8 mouse cellular contexts compared by ENCODE assay signal in the genomic region with DNA sequence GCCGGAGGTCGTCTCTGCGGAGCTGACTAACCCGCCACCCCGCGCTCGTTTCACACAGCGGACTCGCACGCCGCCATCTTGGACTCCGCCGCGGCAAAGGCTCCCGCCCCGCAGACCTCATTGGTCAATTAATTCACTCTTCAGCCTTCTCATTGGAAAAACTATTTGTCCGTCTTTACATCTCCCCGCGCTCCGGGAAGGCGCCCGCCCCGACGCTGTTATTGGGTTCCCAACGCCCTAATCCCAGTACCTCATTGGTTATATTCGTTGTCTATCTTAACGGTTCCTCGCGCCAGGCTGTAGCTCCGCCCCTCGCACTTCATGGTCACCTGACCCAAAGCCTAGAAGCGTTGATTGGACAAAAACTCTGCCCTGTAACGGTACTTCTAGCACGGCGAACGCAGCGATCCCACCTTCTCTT. TPM values are rescaled to one million over a fixed set of nuclear protein-coding genes. Genes with fewer than 3 reads are reported as not detected.
DNase-seq lines count a peak whose midpoint lies in the region; ATAC-seq and TF ChIP-seq lines count a peak whose summit lies in the region.

No protein-coding gene starts in this region.

- H3K79me3 ChIP-seq in C2C12 (ENCODE audit: low read depth): peaks cover 45% of the 10 kb centered on the region

- no peak for TF ChIP-seq CTCF in C2C12 (IDR thresholded peaks at IDR 0.05; ENCODE audit: control insufficient read depth, insufficient read depth, insufficient read length)
- no peak for TF ChIP-seq CTCF in liver, adult 2 months (IDR thresholded peaks at IDR 0.05; ENCODE audit: low read depth, low read length)

- H3K27ac ChIP-seq in brown adipose tissue, adult 24 weeks (replicated peaks; ENCODE audit: low read depth, low read length): peak overlapping the region; percentile 93
- H3K27ac ChIP-seq in heart, embryonic 11.5 days (ENCODE audit: low read depth, low read length): peak overlapping the region; percentile 99
- peak overlapping the region; percentile 96 for H3K27ac ChIP-seq in kidney, embryonic 16.5 days (ENCODE audit: low read length)
- peak overlapping the region; percentile 85 for H3K27ac ChIP-seq in liver, adult 2 months (replicated peaks; ENCODE audit: insufficient read depth, low read depth, low read length)
- peak overlapping the region; percentile 96 for H3K27ac ChIP-seq in stomach, embryonic 14.5 days (ENCODE audit: low read length)

- no peaks in the 10 kb centered on the region for H3K27me3 ChIP-seq in C2C12 (ENCODE audit: control insufficient read depth, insufficient read depth, insufficient read length)
- no peaks in the 10 kb centered on the region for H3K27me3 ChIP-seq in heart, embryonic 11.5 days (ENCODE audit: control insufficient read depth, insufficient read depth, low read length)
- H3K27me3 ChIP-seq in kidney, embryonic 16.5 days (ENCODE audit: insufficient read depth, low read length): no peaks in the 10 kb centered on the region
- no peaks in the 10 kb centered on the region for H3K27me3 ChIP-seq in liver, adult 2 months (ENCODE audit: control insufficient read depth, insufficient read depth, low read length)
- H3K27me3 ChIP-seq in stomach, embryonic 14.5 days (ENCODE audit: control insufficient read depth, insufficient read depth, low read length): no peaks in the 10 kb centered on the region

- peak overlapping the region; percentile 89 for H3K4me3 ChIP-seq in C2C12 (ENCODE audit: insufficient read depth, poor library complexity, severe bottlenecking)
- H3K4me3 ChIP-seq in brown adipose tissue, adult 24 weeks (ENCODE audit: insufficient read depth, low read depth, low read length): peak overlapping the region; percentile 85
- H3K4me3 ChIP-seq in heart, embryonic 11.5 days (ENCODE audit: low read depth, low read length): peak overlapping the region; percentile 86
- H3K4me3 ChIP-seq in kidney, embryonic 16.5 days (ENCODE audit: low read length): peak overlapping the region; percentile 99
- H3K4me3 ChIP-seq in liver, adult 2 months (ENCODE audit: insufficient read depth, low read depth, low read length): peak overlapping the region; percentile 87
- H3K4me3 ChIP-seq in stomach, embryonic 14.5 days (ENCODE audit: low read depth, low read length): peak overlapping the region; percentile 97

- H3K36me3 ChIP-seq in C2C12 (ENCODE audit: control insufficient read depth, insufficient read depth): peaks cover 40% of the 10 kb centered on the region
- H3K36me3 ChIP-seq in heart, embryonic 11.5 days (ENCODE audit: control insufficient read depth, insufficient read depth, low read length): peaks cover 11% of the 10 kb centered on the region
- peaks cover 18% of the 10 kb centered on the region for H3K36me3 ChIP-seq in kidney, embryonic 16.5 days (ENCODE audit: insufficient read depth, low read length)
- H3K36me3 ChIP-seq in liver, adult 2 months (ENCODE audit: control insufficient read depth, insufficient read depth, low read length): peaks cover 4% of the 10 kb centered on the region; the same call in 1 of the 2 replicates
- peaks cover 17% of the 10 kb centered on the region for H3K36me3 ChIP-seq in stomach, embryonic 14.5 days (ENCODE audit: control insufficient read depth, insufficient read depth, low read length)

- peak overlapping the region; percentile 94 for H3ac ChIP-seq in C2C12 (ENCODE audit: control insufficient read depth, insufficient read length, low read depth)

- peak overlapping the region; percentile 97 for H3K4me2 ChIP-seq in heart, embryonic 11.5 days
- no peak overlapping the region; the same call in none of the 2 replicates for H3K4me2 ChIP-seq in kidney, embryonic 16.5 days (replicated peaks; ENCODE audit: low read depth, low read length)
- H3K4me2 ChIP-seq in stomach, embryonic 14.5 days (replicated peaks; ENCODE audit: low read depth, low read length): no peak overlapping the region

- H3K4me1 ChIP-seq in brown adipose tissue, adult 24 weeks (ENCODE audit: control insufficient read depth, insufficient read depth, insufficient read length, low read length): peaks cover 16% of the 10 kb centered on the region
- peaks cover 19% of the 10 kb centered on the region for H3K4me1 ChIP-seq in heart, embryonic 11.5 days (ENCODE audit: control insufficient read depth, insufficient read depth, low read length)
- H3K4me1 ChIP-seq in kidney, embryonic 16.5 days (ENCODE audit: insufficient read depth, low read length): peaks cover 20% of the 10 kb centered on the region
- H3K4me1 ChIP-seq in liver, adult 2 months (ENCODE audit: control insufficient read depth, insufficient read depth, low read length): peaks cover 17% of the 10 kb centered on the region
- peaks cover 24% of the 10 kb centered on the region for H3K4me1 ChIP-seq in stomach, embryonic 14.5 days (ENCODE audit: control insufficient read depth, insufficient read depth, low read length)

- peak overlapping the region; percentile 97 for H3K9ac ChIP-seq in heart, embryonic 11.5 days (ENCODE audit: low read depth, low read length)
- peak overlapping the region; percentile 96 for H3K9ac ChIP-seq in kidney, embryonic 16.5 days (replicated peaks; ENCODE audit: low read length)
- H3K9ac ChIP-seq in liver, adult 2 months (ENCODE audit: low read depth, low read length): peak overlapping the region; percentile 86
- H3K9ac ChIP-seq in stomach, embryonic 14.5 days (replicated peaks; ENCODE audit: low read depth, low read length): peak overlapping the region; percentile 82

- peak; percentile 99 for DNase-seq in liver, adult 2 months (ENCODE audit: extremely low read depth, low read depth, low spot score)

- H3K9me3 ChIP-seq in heart, embryonic 11.5 days (replicated peaks; ENCODE audit: control insufficient read depth, low read length): no peaks in the 10 kb centered on the region
- H3K9me3 ChIP-seq in kidney, embryonic 16.5 days (ENCODE audit: low read length): no peaks in the 10 kb centered on the region
- no peaks in the 10 kb centered on the region for H3K9me3 ChIP-seq in stomach, embryonic 14.5 days (ENCODE audit: control insufficient read depth, low read depth, low read length)

- under 1% methylated on average over 37 of the region's 37 CpGs for WGBS in heart, embryonic 11.5 days (ENCODE audit: insufficient replicate concordance)
- WGBS in kidney, embryonic 16.5 days: under 1% methylated on average over 37 of the region's 37 CpGs
- WGBS in liver, adult 2 months: under 1% methylated on average over 37 of the region's 37 CpGs
- under 1% methylated on average over 37 of the region's 37 CpGs for WGBS in stomach, embryonic 14.5 days

- ATAC-seq in erythroid progenitor cell, adult 5-6 weeks (replicated peaks; ENCODE audit: low FRiP score, poor library complexity, severe bottlenecking): peak; percentile 84
- peak; percentile 93 for ATAC-seq in heart, embryonic 11.5 days (replicated peaks; ENCODE audit: insufficient number of reproducible peaks, low FRiP score, low TSS enrichment)
- peak; percentile 96 for ATAC-seq in kidney, embryonic 16.5 days (ENCODE audit: low FRiP score, low TSS enrichment)
- peak; percentile 88 for ATAC-seq in monocyte, adult 5-6 weeks (replicated peaks; ENCODE audit: insufficient number of reproducible peaks, low FRiP score, low TSS enrichment, poor library complexity, severe bottlenecking)
- ATAC-seq in stomach, embryonic 14.5 days (ENCODE audit: insufficient number of reproducible peaks, insufficient read depth, low FRiP score, low read depth): peak; percentile 96

- H3K79me2 ChIP-seq in C2C12 (ENCODE audit: control insufficient read depth, insufficient read depth): peaks cover 49% of the 10 kb centered on the region
- H3K79me2 ChIP-seq in liver, adult 2 months (ENCODE audit: control insufficient read depth, insufficient read depth, low read length): peaks cover 10% of the 10 kb centered on the region; the same call in 1 of the 2 replicates

- peak; percentile 46 for TF ChIP-seq POLR2A in liver, adult 2 months (IDR thresholded peaks at IDR 0.05; ENCODE audit: extremely low read depth, insufficient read depth, low read length)

RNA-seq across cellular contexts. Expression of gene Rbm15, which starts 0.5 kb away (rescaled TPM):
- 7.2 TPM for polyA plus RNA-seq in C2C12 (2012; fragmentation: generic; extraction: Trizol)
- polyA plus RNA-seq in brown adipose tissue, adult 24 weeks (2012; ENCODE audit: insufficient read depth, insufficient read length, missing spikeins): 7.2 and 8.9 TPM in 2 replicates
- total RNA-seq in erythroid progenitor cell, adult 5-6 weeks (2015; ENCODE audit: low replicate concordance): 129 and 143 TPM in 2 replicates
- 125 and 143 TPM in 2 replicates for total RNA-seq in erythroid progenitor cell, adult 5-6 weeks (2017; ENCODE audit: low replicate concordance)
- polyA plus RNA-seq in heart, embryonic 11.5 days (2014; fragmentation: Nextera tagmentation; extraction: Ambion mirVana): 13.6 and 14.1 TPM in 2 replicates
- polyA plus RNA-seq in kidney, embryonic 16.5 days (2015; fragmentation: Nextera tagmentation; extraction: Ambion mirVana): 12.8 and 15.9 TPM in 2 replicates
- 17.2 and 17.7 TPM in 2 replicates for total RNA-seq in liver, adult 2 months (2014; rRNA removed)
- 4.2 and 4.4 TPM in 2 replicates for polyA plus RNA-seq in liver, adult 2 months (2012; rRNA removed)
- 22.2 to 45.8 TPM (median 22.5 TPM) in 3 replicates for total RNA-seq in monocyte, adult 5-6 weeks (2017)
- polyA plus RNA-seq in stomach, embryonic 14.5 days (2014; fragmentation: Nextera tagmentation; extraction: Ambion mirVana): 19.0 and 20.7 TPM in 2 replicates

RNA-seq across cellular contexts. Expression of gene Slc16a4, which starts 41.9 kb away (rescaled TPM):
- 0.20 TPM for polyA plus RNA-seq in C2C12 (2012; fragmentation: generic; extraction: Trizol)
- polyA plus RNA-seq in brown adipose tissue, adult 24 weeks (2012; ENCODE audit: insufficient read depth, insufficient read length, missing spikeins): 0.83 TPM in 1 of 2 replicates, not detected in the other
- 1.4 TPM in 1 of 2 replicates, not detected in the other for total RNA-seq in erythroid progenitor cell, adult 5-6 weeks (2015; ENCODE audit: low replicate concordance)
- total RNA-seq in erythroid progenitor cell, adult 5-6 weeks (2017; ENCODE audit: low replicate concordance): 2.1 TPM in 1 of 2 replicates, not detected in the other
- 1.5 and 3.0 TPM in 2 replicates for polyA plus RNA-seq in heart, embryonic 11.5 days (2014; fragmentation: Nextera tagmentation; extraction: Ambion mirVana)
- 13.4 and 13.6 TPM in 2 replicates for polyA plus RNA-seq in kidney, embryonic 16.5 days (2015; fragmentation: Nextera tagmentation; extraction: Ambion mirVana)
- total RNA-seq in liver, adult 2 months (2014; rRNA removed): not detected in 2 replicates
- polyA plus RNA-seq in liver, adult 2 months (2012; rRNA removed): not detected in 2 replicates
- 0.67 to 1.1 TPM (median 0.96 TPM) in 3 replicates for total RNA-seq in monocyte, adult 5-6 weeks (2017)
- polyA plus RNA-seq in stomach, embryonic 14.5 days (2014; fragmentation: Nextera tagmentation; extraction: Ambion mirVana): 5.2 and 5.7 TPM in 2 replicates

RNA-seq across cellular contexts. Expression of gene Lamtor5, which starts 54.3 kb away (rescaled TPM):
- polyA plus RNA-seq in C2C12 (2012; fragmentation: generic; extraction: Trizol): 163 TPM
- 146 and 167 TPM in 2 replicates for polyA plus RNA-seq in brown adipose tissue, adult 24 weeks (2012; ENCODE audit: insufficient read depth, insufficient read length, missing spikeins)
- total RNA-seq in erythroid progenitor cell, adult 5-6 weeks (2015; ENCODE audit: low replicate concordance): 57.0 and 58.4 TPM in 2 replicates
- 10.3 and 20.0 TPM in 2 replicates for total RNA-seq in erythroid progenitor cell, adult 5-6 weeks (2017; ENCODE audit: low replicate concordance)
- 153 and 156 TPM in 2 replicates for polyA plus RNA-seq in heart, embryonic 11.5 days (2014; fragmentation: Nextera tagmentation; extraction: Ambion mirVana)
- polyA plus RNA-seq in kidney, embryonic 16.5 days (2015; fragmentation: Nextera tagmentation; extraction: Ambion mirVana): 204 and 224 TPM in 2 replicates
- 50.9 and 52.1 TPM in 2 replicates for total RNA-seq in liver, adult 2 months (2014; rRNA removed)
- 48.9 and 54.5 TPM in 2 replicates for polyA plus RNA-seq in liver, adult 2 months (2012; rRNA removed)
- total RNA-seq in monocyte, adult 5-6 weeks (2017): 53.9 to 104 TPM (median 75.6 TPM) in 3 replicates
- polyA plus RNA-seq in stomach, embryonic 14.5 days (2014; fragmentation: Nextera tagmentation; extraction: Ambion mirVana): 196 and 201 TPM in 2 replicates

Comparison
In these comparisons a context has a peak if more than half of its experiments do, and no peak if none do; other contexts are left out.
1. Peak in every context shown above with its lines: DNase-seq, ATAC-seq, H3K4me3 ChIP-seq and H3K27ac ChIP-seq.